Mouse (Mus musculus): ENCODE results near the gene Ly6g5b.

DNA sequence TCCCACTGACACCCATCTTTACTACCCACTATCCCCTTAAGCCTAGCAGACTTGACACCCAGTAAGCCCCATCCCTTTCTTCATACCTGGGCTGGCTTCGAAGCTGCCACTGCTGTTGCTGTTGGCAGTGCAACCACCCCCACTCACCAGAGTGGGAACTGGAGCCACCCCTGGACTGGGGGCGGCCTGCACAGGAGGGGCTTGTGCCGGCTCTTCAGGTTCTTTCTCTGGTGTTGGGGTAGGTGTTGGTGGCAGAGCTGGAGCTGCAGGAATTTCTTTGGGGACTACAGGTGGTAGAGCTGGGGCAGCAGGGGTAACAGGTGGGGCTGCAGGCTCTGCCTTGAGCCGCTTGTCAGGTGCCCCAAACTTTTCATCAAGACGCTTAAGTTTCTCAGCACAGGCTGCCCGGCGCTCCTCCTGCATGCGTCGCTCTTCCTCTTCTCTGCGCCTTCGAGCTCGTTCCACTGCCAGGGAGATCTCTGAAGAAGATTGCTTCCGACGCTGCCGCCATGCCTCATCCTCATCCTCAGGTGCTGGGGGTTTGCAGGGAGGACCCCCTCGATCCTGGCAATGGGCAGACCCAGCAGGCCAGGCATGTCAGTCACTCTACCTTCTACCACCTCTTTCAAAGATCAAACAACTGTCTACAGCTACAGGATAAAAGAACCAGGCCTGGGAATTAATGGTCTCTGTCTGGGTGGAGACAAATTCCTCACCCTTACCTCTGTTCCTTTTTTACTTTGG lies 43.8 kb upstream of the Ly6g5b start:
- TF ChIP-seq EP300 (IDR thresholded peaks at IDR 0.05; ENCODE audit: insufficient read depth, low read depth, low read length) (no peak), POLR2A (IDR thresholded peaks at IDR 0.05; ENCODE audit: insufficient read depth, low read depth, low read length) (no peak)

All from heart, adult 2 months (tissue).